Mouse (Mus musculus): ENCODE results near the gene Gm960. TPM values are rescaled to one million over a fixed set of nuclear protein-coding genes. Genes with fewer than 3 reads are reported as not detected.

Gm960 gene
- polyA plus RNA-seq, 1 experiment: 0.96 TPM

DNA sequence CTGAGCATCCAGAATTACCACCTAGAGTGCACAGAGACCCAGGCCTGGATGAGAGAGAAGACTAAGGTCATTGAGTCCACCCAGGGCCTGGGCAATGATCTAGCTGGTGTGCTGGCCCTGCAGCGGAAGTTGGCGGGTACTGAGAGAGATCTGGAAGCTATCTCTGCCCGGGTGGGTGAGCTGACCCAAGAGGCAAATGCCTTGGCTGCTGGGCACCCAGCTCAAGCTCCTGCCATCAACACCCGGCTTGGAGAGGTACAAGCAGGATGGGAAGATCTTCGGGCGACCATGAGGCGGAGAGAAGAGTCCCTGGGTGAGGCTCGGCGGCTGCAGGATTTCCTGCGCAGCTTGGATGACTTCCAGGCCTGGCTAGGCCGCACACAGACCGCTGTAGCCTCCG is 39.4 kb upstream of the Gm960 start:
- H3ac ChIP-seq (ENCODE audit: control insufficient read depth, insufficient read length, low read depth): no peak overlapping the region
- no peaks in the 10 kb centered on the region for H3K79me3 ChIP-seq (ENCODE audit: low read depth)
- no peaks in the 10 kb centered on the region for H3K27me3 ChIP-seq (ENCODE audit: control insufficient read depth, insufficient read depth, insufficient read length)
- H3K79me2 ChIP-seq (ENCODE audit: control insufficient read depth, insufficient read depth): no peaks in the 10 kb centered on the region
- TF ChIP-seq FOSL1 (IDR thresholded peaks at IDR 0.05; ENCODE audit: insufficient read depth, low read length, poor library complexity, severe bottlenecking) (no peak), MYOG (IDR thresholded peaks at IDR 0.05; ENCODE audit: control insufficient read depth, extremely low read depth, insufficient read length) (no peak), CTCF (IDR thresholded peaks at IDR 0.05; ENCODE audit: control insufficient read depth, insufficient read depth, insufficient read length) (no peak), CEBPB (IDR thresholded peaks at IDR 0.05; ENCODE audit: low read depth) (no peak), MYOD1 (IDR thresholded peaks at IDR 0.05; ENCODE audit: control insufficient read depth, insufficient read length, low read depth) (no peak), MAX (IDR thresholded peaks at IDR 0.05) (no peak), USF1 (IDR thresholded peaks at IDR 0.05; ENCODE audit: low read depth) (no peak)
- no peaks in the 10 kb centered on the region for H3K36me3 ChIP-seq (ENCODE audit: control insufficient read depth, insufficient read depth)
- no peak overlapping the region for H3K4me3 ChIP-seq (ENCODE audit: insufficient read depth, poor library complexity, severe bottlenecking)

DNA sequence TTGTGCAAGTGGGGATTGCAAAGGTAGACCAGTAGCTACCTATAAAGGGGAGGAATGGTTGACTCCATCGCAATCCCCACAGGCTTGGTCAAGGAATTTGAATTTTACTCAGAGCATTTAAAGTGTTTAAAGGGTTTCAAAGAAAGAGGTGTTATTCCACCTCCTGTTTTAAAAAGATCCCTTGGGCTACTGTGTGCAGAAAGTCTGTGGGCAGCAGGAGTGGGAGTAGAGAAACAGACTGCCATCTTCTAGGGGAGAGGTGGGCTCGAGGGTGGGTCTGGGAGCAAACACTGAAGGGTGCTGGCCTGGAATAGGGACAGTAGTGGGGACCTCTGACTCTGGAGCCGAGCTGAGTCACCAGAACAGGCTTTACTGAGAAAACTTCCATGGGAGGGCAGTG is 34.6 kb upstream of the Gm960 start:
- H3ac ChIP-seq (ENCODE audit: control insufficient read depth, insufficient read length, low read depth): no peak overlapping the region
- H3K27me3 ChIP-seq (ENCODE audit: control insufficient read depth, insufficient read depth, insufficient read length): no peaks in the 10 kb centered on the region
- no peak overlapping the region for H3K4me3 ChIP-seq (ENCODE audit: insufficient read depth, poor library complexity, severe bottlenecking)
- no peaks in the 10 kb centered on the region for H3K36me3 ChIP-seq (ENCODE audit: control insufficient read depth, insufficient read depth)
- H3K79me2 ChIP-seq (ENCODE audit: control insufficient read depth, insufficient read depth): no peaks in the 10 kb centered on the region
- TF ChIP-seq CTCF (IDR thresholded peaks at IDR 0.05; ENCODE audit: control insufficient read depth, insufficient read depth, insufficient read length) (no peak), FOSL1 (IDR thresholded peaks at IDR 0.05; ENCODE audit: insufficient read depth, low read length, poor library complexity, severe bottlenecking) (no peak), CEBPB (IDR thresholded peaks at IDR 0.05; ENCODE audit: low read depth) (no peak), MYOD1 (IDR thresholded peaks at IDR 0.05; ENCODE audit: control insufficient read depth, insufficient read length, low read depth) (no peak), MAX (IDR thresholded peaks at IDR 0.05) (no peak), MYOG (IDR thresholded peaks at IDR 0.05; ENCODE audit: control insufficient read depth, extremely low read depth, insufficient read length) (no peak), USF1 (IDR thresholded peaks at IDR 0.05; ENCODE audit: low read depth) (no peak)
- H3K79me3 ChIP-seq (ENCODE audit: low read depth): no peaks in the 10 kb centered on the region

- no peaks in the 10 kb centered on the region for H3K79me2 ChIP-seq (ENCODE audit: control insufficient read depth, insufficient read depth)
- H3K27me3 ChIP-seq (ENCODE audit: control insufficient read depth, insufficient read depth, insufficient read length): no peaks in the 10 kb centered on the region
- H3K79me3 ChIP-seq (ENCODE audit: low read depth): no peaks in the 10 kb centered on the region
- H3K36me3 ChIP-seq (ENCODE audit: control insufficient read depth, insufficient read depth): no peaks in the 10 kb centered on the region
- TF ChIP-seq MYOD1 (IDR thresholded peaks at IDR 0.05; ENCODE audit: control insufficient read depth, insufficient read length, low read depth): no peak
- no peak for TF ChIP-seq MYOG (IDR thresholded peaks at IDR 0.05; ENCODE audit: control insufficient read depth, extremely low read depth, insufficient read length)
- no peak for TF ChIP-seq CEBPB (IDR thresholded peaks at IDR 0.05; ENCODE audit: low read depth)
- no peak for TF ChIP-seq CTCF (IDR thresholded peaks at IDR 0.05; ENCODE audit: control insufficient read depth, insufficient read depth, insufficient read length)
- no peak for TF ChIP-seq MAX (IDR thresholded peaks at IDR 0.05)
- no peak for TF ChIP-seq USF1 (IDR thresholded peaks at IDR 0.05; ENCODE audit: low read depth)
- TF ChIP-seq FOSL1 (IDR thresholded peaks at IDR 0.05; ENCODE audit: insufficient read depth, low read length, poor library complexity, severe bottlenecking): no peak
- no peak overlapping the region for H3ac ChIP-seq (ENCODE audit: control insufficient read depth, insufficient read length, low read depth)
- H3K4me3 ChIP-seq (ENCODE audit: insufficient read depth, poor library complexity, severe bottlenecking): no peak overlapping the region
Measured at GRCm38 (mm10) chr19:4729186-4729585, 30.7 kb upstream of the Gm960 start.

- TF ChIP-seq CTCF (IDR thresholded peaks at IDR 0.05; ENCODE audit: control insufficient read depth, insufficient read depth, insufficient read length) (no peak), MYOD1 (IDR thresholded peaks at IDR 0.05; ENCODE audit: control insufficient read depth, insufficient read length, low read depth) (no peak), MYOG (IDR thresholded peaks at IDR 0.05; ENCODE audit: control insufficient read depth, extremely low read depth, insufficient read length) (no peak)
- H3K4me3 ChIP-seq (ENCODE audit: insufficient read depth, poor library complexity, severe bottlenecking): no peak overlapping the region
- no peaks in the 10 kb centered on the region for H3K36me3 ChIP-seq (ENCODE audit: control insufficient read depth, insufficient read depth)
- H3K27me3 ChIP-seq (ENCODE audit: control insufficient read depth, insufficient read depth, insufficient read length): no peaks in the 10 kb centered on the region
- no peaks in the 10 kb centered on the region for H3K79me3 ChIP-seq (ENCODE audit: low read depth)
- no peak overlapping the region for H3ac ChIP-seq (ENCODE audit: control insufficient read depth, insufficient read length, low read depth)
- no peaks in the 10 kb centered on the region for H3K79me2 ChIP-seq (ENCODE audit: control insufficient read depth, insufficient read depth)
Measured at GRCm38 (mm10) chr19:4720671-4721244, 22.3 kb upstream of the Gm960 start.

GRCm38 (mm10) chr19:4720112-4720511 is 21.6 kb upstream of the Gm960 start:
- H3K27me3 ChIP-seq (ENCODE audit: control insufficient read depth, insufficient read depth, insufficient read length): no peaks in the 10 kb centered on the region
- no peaks in the 10 kb centered on the region for H3K36me3 ChIP-seq (ENCODE audit: control insufficient read depth, insufficient read depth)
- H3K79me3 ChIP-seq (ENCODE audit: low read depth): no peaks in the 10 kb centered on the region
- H3ac ChIP-seq (ENCODE audit: control insufficient read depth, insufficient read length, low read depth): no peak overlapping the region
- no peak overlapping the region for H3K4me3 ChIP-seq (ENCODE audit: insufficient read depth, poor library complexity, severe bottlenecking)
- H3K79me2 ChIP-seq (ENCODE audit: control insufficient read depth, insufficient read depth): no peaks in the 10 kb centered on the region
- TF ChIP-seq CEBPB (IDR thresholded peaks at IDR 0.05; ENCODE audit: low read depth) (no peak), MAX (IDR thresholded peaks at IDR 0.05) (no peak), USF1 (IDR thresholded peaks at IDR 0.05; ENCODE audit: low read depth) (no peak), MYOG (IDR thresholded peaks at IDR 0.05; ENCODE audit: control insufficient read depth, extremely low read depth, insufficient read length) (no peak), MYOD1 (IDR thresholded peaks at IDR 0.05; ENCODE audit: control insufficient read depth, insufficient read length, low read depth) (no peak), FOSL1 (IDR thresholded peaks at IDR 0.05; ENCODE audit: insufficient read depth, low read length, poor library complexity, severe bottlenecking) (no peak), CTCF (IDR thresholded peaks at IDR 0.05; ENCODE audit: control insufficient read depth, insufficient read depth, insufficient read length) (no peak)

- Histone ChIP-seq H3K27me3 (ENCODE audit: control insufficient read depth, insufficient read depth, insufficient read length) (no peaks in the 10 kb centered on the region), H3K79me3 (ENCODE audit: low read depth) (no peaks in the 10 kb centered on the region), H3K36me3 (ENCODE audit: control insufficient read depth, insufficient read depth) (no peaks in the 10 kb centered on the region), H3K4me3 (ENCODE audit: insufficient read depth, poor library complexity, severe bottlenecking) (no peak overlapping the region), H3K79me2 (ENCODE audit: control insufficient read depth, insufficient read depth) (no peaks in the 10 kb centered on the region), H3ac (ENCODE audit: control insufficient read depth, insufficient read length, low read depth) (no peak overlapping the region)
- no peak for TF ChIP-seq CTCF (IDR thresholded peaks at IDR 0.05; ENCODE audit: control insufficient read depth, insufficient read depth, insufficient read length)
- TF ChIP-seq FOSL1 (IDR thresholded peaks at IDR 0.05; ENCODE audit: insufficient read depth, low read length, poor library complexity, severe bottlenecking): no peak
- TF ChIP-seq MYOG (IDR thresholded peaks at IDR 0.05; ENCODE audit: control insufficient read depth, extremely low read depth, insufficient read length): no peak
- TF ChIP-seq MAX (IDR thresholded peaks at IDR 0.05): no peak
- no peak for TF ChIP-seq USF1 (IDR thresholded peaks at IDR 0.05; ENCODE audit: low read depth)
- TF ChIP-seq MYOD1 (IDR thresholded peaks at IDR 0.05; ENCODE audit: control insufficient read depth, insufficient read length, low read depth): no peak
- no peak for TF ChIP-seq CEBPB (IDR thresholded peaks at IDR 0.05; ENCODE audit: low read depth)
Measured at GRCm38 (mm10) chr19:4719351-4719764, 20.9 kb upstream of the Gm960 start.
